Mouse (Mus musculus): ENCODE results near the gene Treml4.

DNA sequence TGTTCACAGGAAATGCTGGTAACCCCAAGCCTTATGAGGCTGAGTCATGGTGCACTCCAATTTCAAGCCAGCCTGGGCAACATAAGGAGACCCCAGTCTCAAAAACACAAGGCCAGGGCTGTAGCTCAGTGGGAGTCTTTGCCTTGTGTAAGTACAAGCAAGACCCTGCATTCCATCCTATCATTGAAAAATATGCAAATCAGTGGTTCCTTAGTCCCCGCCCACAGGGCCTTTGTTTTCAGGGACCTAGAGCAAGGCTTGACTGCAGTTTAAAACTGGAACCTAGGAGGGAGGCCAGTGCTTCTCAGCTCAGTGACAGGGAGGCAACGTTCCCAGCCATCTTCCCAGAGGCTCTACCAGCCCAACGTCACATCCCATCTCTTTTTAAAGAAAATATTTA is 59.1 kb downstream of the Treml4 start:
- TF ChIP-seq POLR2A (IDR thresholded peaks at IDR 0.05; ENCODE audit: low read depth, low read length) (no peak), CTCF (IDR thresholded peaks at IDR 0.05; ENCODE audit: extremely low read depth, insufficient read length, insufficient replicate concordance, low read depth, low read length) (no peak)
